ENCODE assay signal across 8 mouse cellular contexts in genomic region chr17:32285138-32285670, GRCm38 (mm10). TPM values are rescaled to one million over a fixed set of nuclear protein-coding genes. Genes with fewer than 3 reads are reported as not detected.
DNase-seq lines count a peak whose midpoint lies in the region; ATAC-seq and TF ChIP-seq lines count a peak whose summit lies in the region.

No protein-coding gene starts in this region.

- H3K9me3 ChIP-seq in G1E (replicated peaks): no peaks in the 10 kb centered on the region
- H3K9me3 ChIP-seq in heart, postnatal 0 days (replicated peaks; ENCODE audit: control insufficient read depth, low read length): no peaks in the 10 kb centered on the region
- no peaks in the 10 kb centered on the region for H3K9me3 ChIP-seq in midbrain, embryonic 10.5 days (replicated peaks)

- H3K27me3 ChIP-seq in heart, adult 2 months (ENCODE audit: control insufficient read depth, insufficient read depth, low read length): no peaks in the 10 kb centered on the region
- no peaks in the 10 kb centered on the region for H3K27me3 ChIP-seq in G1E (ENCODE audit: insufficient read depth, low read length)
- no peaks in the 10 kb centered on the region for H3K27me3 ChIP-seq in heart, postnatal 0 days (ENCODE audit: control insufficient read depth, insufficient read depth, low read length)
- no peaks in the 10 kb centered on the region for H3K27me3 ChIP-seq in midbrain, embryonic 10.5 days (ENCODE audit: low read depth, poor library complexity, severe bottlenecking)

- no peak for DNase-seq in heart, adult 2 months
- no peak for DNase-seq in heart, postnatal 36 days
- no peak for DNase-seq in G1E (ENCODE audit: low spot score)
- DNase-seq in heart, postnatal 0 days (ENCODE audit: low spot score): no peak
- no peak for DNase-seq in midbrain, embryonic 10.5 days (ENCODE audit: low spot score)
- DNase-seq in cerebellum, postnatal 25 days: no peak
- no peak for DNase-seq in frontal cortex, postnatal 14 days (ENCODE audit: low spot score in 2 of 2)
- no peak for DNase-seq in kidney, postnatal 14 days

- no peak for TF ChIP-seq EP300 in heart, adult 2 months (IDR thresholded peaks at IDR 0.05; ENCODE audit: insufficient read depth, low read depth, low read length)
- TF ChIP-seq EP300 in heart, postnatal 0 days (IDR thresholded peaks at IDR 0.05; ENCODE audit: low read depth): no peak

- no peaks in the 10 kb centered on the region; the same call in 1 of the 2 replicates for H3K79me2 ChIP-seq in heart, adult 2 months (replicated peaks; ENCODE audit: control insufficient read depth, insufficient read depth, low read length)

- peaks cover 7% of the 10 kb centered on the region for H3K4me1 ChIP-seq in heart, adult 2 months (ENCODE audit: control insufficient read depth, insufficient read depth, low read length)
- H3K4me1 ChIP-seq in G1E (ENCODE audit: insufficient read depth, low read depth, low read length): peaks cover 38% of the 10 kb centered on the region
- H3K4me1 ChIP-seq in heart, postnatal 0 days (ENCODE audit: control insufficient read depth, insufficient read depth): peaks cover 23% of the 10 kb centered on the region
- H3K4me1 ChIP-seq in midbrain, embryonic 10.5 days: peaks cover 35% of the 10 kb centered on the region

- H3K27ac ChIP-seq in heart, adult 2 months: peak overlapping the region; percentile 96
- peak overlapping the region; percentile 98 for H3K27ac ChIP-seq in heart, postnatal 0 days (ENCODE audit: low read depth)
- peak overlapping the region; percentile 98 for H3K27ac ChIP-seq in midbrain, embryonic 10.5 days (replicated peaks)

- peak overlapping the region; percentile 99 for H3K9ac ChIP-seq in heart, adult 2 months (ENCODE audit: low read depth, low read length)
- peak overlapping the region; percentile 92 for H3K9ac ChIP-seq in heart, postnatal 0 days (replicated peaks; ENCODE audit: low read depth, low read length)

- WGBS in heart, adult 2 months: 39% methylated on average over 6 of the region's 6 CpGs
- WGBS in heart, postnatal 0 days: 44% methylated on average over 6 of the region's 6 CpGs
- 57% methylated on average over 6 of the region's 6 CpGs for WGBS in midbrain, embryonic 10.5 days

- intact Hi-C loops in heart, adult 2 months (cut with DNase I): loop anchor here (2.0 kb wide), 2 partner anchors 36 to 66 kb away; partner anchors contain the start of gene Akap8
- intact Hi-C loops in heart, postnatal 36 days (cut with DNase I): loop anchor here (2.0 kb wide), 1 partner anchor 36 kb away; the partner anchor contains the start of gene Akap8

- no peak for TF ChIP-seq POLR2A in heart, adult 2 months (IDR thresholded peaks at IDR 0.05; ENCODE audit: insufficient read depth, low read depth, low read length)

- H3K4me2 ChIP-seq in heart, postnatal 0 days (ENCODE audit: low read depth, low read length): peak overlapping the region; percentile 80

- TF ChIP-seq CTCF in heart, adult 2 months (IDR thresholded peaks at IDR 0.05): no peak
- no peak for TF ChIP-seq CTCF in G1E (IDR thresholded peaks at IDR 0.05; ENCODE audit: low read depth, low read length)
- TF ChIP-seq CTCF in heart, postnatal 0 days (IDR thresholded peaks at IDR 0.05; ENCODE audit: low read depth): no peak

- H3K4me3 ChIP-seq in heart, adult 2 months: peak overlapping the region; percentile 98
- H3K4me3 ChIP-seq in G1E (ENCODE audit: low read depth, low read length): peak overlapping the region; percentile 97
- peak overlapping the region; percentile 82 for H3K4me3 ChIP-seq in heart, postnatal 0 days (ENCODE audit: low read depth, low read length)
- peak overlapping the region; percentile 97 for H3K4me3 ChIP-seq in midbrain, embryonic 10.5 days

- no peak for ATAC-seq in G1E (ENCODE audit: extremely low read depth, insufficient number of reproducible peaks, low FRiP score, poor library complexity, severe bottlenecking)
- ATAC-seq in heart, postnatal 0 days (ENCODE audit: insufficient read depth, low read depth): no peak

- H3K36me3 ChIP-seq in heart, adult 2 months (ENCODE audit: control insufficient read depth, insufficient read depth, low read length): peaks cover 14% of the 10 kb centered on the region
- peaks cover 16% of the 10 kb centered on the region for H3K36me3 ChIP-seq in G1E (replicated peaks)
- H3K36me3 ChIP-seq in heart, postnatal 0 days (replicated peaks; ENCODE audit: control insufficient read depth, insufficient read depth, low read length): no peaks in the 10 kb centered on the region
- H3K36me3 ChIP-seq in midbrain, embryonic 10.5 days: no peaks in the 10 kb centered on the region

RNA-seq across cellular contexts. Expression of gene Brd4, which starts 0.7 kb away (rescaled TPM):
- total RNA-seq in heart, adult 2 months (2021): 10 to 100 TPM; 53.3 to 55.6 TPM
- polyA plus RNA-seq in heart, adult 2 months (2012; rRNA removed): 16.5 and 21.7 TPM in 2 replicates
- total RNA-seq in heart, postnatal 36 days (2021): 10 to 100 TPM; 52.3 to 55.0 TPM
- 269 and 323 TPM in 2 replicates for total RNA-seq in G1E (2014; fragmentation: Nextera tagmentation)
- 11.5 and 16.0 TPM in 2 replicates for total RNA-seq in G1E (2017)
- polyA plus RNA-seq in G1E (2012): 210 and 237 TPM in 2 replicates
- total RNA-seq in heart, postnatal 0 days (2014; rRNA removed; ENCODE audit: low replicate concordance): 13.0 and 15.0 TPM in 2 replicates
- 26.8 and 28.1 TPM in 2 replicates for polyA plus RNA-seq in heart, postnatal 0 days (2015; fragmentation: Nextera tagmentation; extraction: Ambion mirVana)
- polyA plus RNA-seq in midbrain, embryonic 10.5 days (2016; fragmentation: Nextera tagmentation; extraction: Ambion mirVana): 110 and 112 TPM in 2 replicates

RNA-seq across cellular contexts. Expression of gene Akap8, which starts 35.8 kb away (rescaled TPM):
- total RNA-seq in heart, adult 2 months (2021): 10 to 100 TPM; 38.9 to 40.7 TPM
- 32.2 and 40.4 TPM in 2 replicates for polyA plus RNA-seq in heart, adult 2 months (2012; rRNA removed)
- total RNA-seq in heart, postnatal 36 days (2021): 10 to 100 TPM; 37.3 to 50.4 TPM
- total RNA-seq in G1E (2014; fragmentation: Nextera tagmentation) (67.3 and 80.8 TPM in 2 replicates), G1E (2017) (119 and 132 TPM in 2 replicates)
- 251 and 272 TPM in 2 replicates for polyA plus RNA-seq in G1E (2012)
- 65.8 and 110 TPM in 2 replicates for total RNA-seq in heart, postnatal 0 days (2014; rRNA removed; ENCODE audit: low replicate concordance)
- polyA plus RNA-seq in heart, postnatal 0 days (2015; fragmentation: Nextera tagmentation; extraction: Ambion mirVana): 31.0 and 40.2 TPM in 2 replicates
- polyA plus RNA-seq in midbrain, embryonic 10.5 days (2016; fragmentation: Nextera tagmentation; extraction: Ambion mirVana): 130 and 140 TPM in 2 replicates
